Comparison of ENCODE assay signal across 13 mouse cellular contexts in genomic region chr1:43615948-43616347, GRCm38 (mm10).
DNase-seq lines count a peak whose midpoint lies in the region; ATAC-seq and TF ChIP-seq lines count a peak whose summit lies in the region.
"Had no signal": no experiment of that assay in that cellular context is flagged by ENCODE, and none has a peak within 500 bp of the region (broad histone marks: within the 10 kb centered on the region; RNA-seq: fewer than 3 reads in every experiment).

No protein-coding gene starts in this region.

- no peak for DNase-seq in layer of hippocampus, adult 2 months (ENCODE audit: low spot score in 2 of 2)
- DNase-seq in layer of hippocampus, postnatal 36 days = no peak
- DNase-seq in brain, embryonic 14.5 days (ENCODE audit: low read depth) = peak; percentile 72
- no peak for DNase-seq in left cerebral cortex, adult 2 months (ENCODE audit: extremely low spot score in 1 of 2, low spot score in 2 of 2)
- no peak for DNase-seq in cerebellum, adult 11 months
- DNase-seq: cerebellum, adult 9-10 months; liver; lung, postnatal 10 days; spleen, adult 18-20 months; thymus, adult 18-20 months had no signal

- H3K4me3 ChIP-seq in forebrain, embryonic 13.5 days = no peak overlapping the region
- H3K4me3 ChIP-seq in forebrain, embryonic 16.5 days (replicated peaks; ENCODE audit: low read length) = no peak overlapping the region
- no peak overlapping the region for H3K4me3 ChIP-seq in layer of hippocampus, adult 2 months
- H3K4me3 ChIP-seq in hindbrain, embryonic 15.5 days = no peak overlapping the region
- H3K4me3 ChIP-seq in left cerebral cortex, adult 2 months = no peak overlapping the region

- intact Hi-C loops in left cerebral cortex, adult 2 months (cut with DNase I) = no loop called here

- no peak for TF ChIP-seq POLR2A in brain, embryonic 14.5 days (IDR thresholded peaks at IDR 0.05; ENCODE audit: borderline replicate concordance, extremely low read depth, insufficient read depth, insufficient read length, poor library complexity, severe bottlenecking)

- no peaks in the 10 kb centered on the region for H3K36me3 ChIP-seq in forebrain, embryonic 13.5 days (ENCODE audit: poor library complexity, severe bottlenecking)
- no peaks in the 10 kb centered on the region for H3K36me3 ChIP-seq in forebrain, embryonic 16.5 days (ENCODE audit: control insufficient read depth, insufficient read depth)
- H3K36me3 ChIP-seq in hindbrain, embryonic 15.5 days = no peaks in the 10 kb centered on the region

- ATAC-seq in forebrain, embryonic 13.5 days = peak; percentile 70; the same call in 1 of the 2 replicates
- ATAC-seq in forebrain, embryonic 16.5 days = no peak
- peak; percentile 68; the same call in 1 of the 2 replicates for ATAC-seq in hindbrain, embryonic 15.5 days (ENCODE audit: low FRiP score, low read depth)

- no peak overlapping the region for H3K4me2 ChIP-seq in forebrain, embryonic 13.5 days
- H3K4me2 ChIP-seq in forebrain, embryonic 16.5 days (ENCODE audit: low read length) = no peak overlapping the region
- no peak overlapping the region for H3K4me2 ChIP-seq in hindbrain, embryonic 15.5 days

- H3K27ac ChIP-seq in forebrain, embryonic 13.5 days = no peak overlapping the region
- no peak overlapping the region for H3K27ac ChIP-seq in forebrain, embryonic 16.5 days (ENCODE audit: low read length)
- H3K27ac ChIP-seq in layer of hippocampus, adult 2 months = no peak overlapping the region
- no peak overlapping the region for H3K27ac ChIP-seq in hindbrain, embryonic 15.5 days (replicated peaks)
- H3K27ac ChIP-seq in left cerebral cortex, adult 2 months = no peak overlapping the region

- TF ChIP-seq CTCF in layer of hippocampus, adult 2 months (conservative IDR thresholded peaks at IDR 0.05) = 0 out of 2 replicates have a peak, but pooled peaks have one; percentile 13
- TF ChIP-seq CTCF in brain, embryonic 14.5 days (IDR thresholded peaks at IDR 0.05; ENCODE audit: borderline replicate concordance, extremely low read depth, insufficient read depth, insufficient read length) = no peak
- no peak for TF ChIP-seq CTCF in left cerebral cortex, adult 2 months (IDR thresholded peaks at IDR 0.05)

- no peak overlapping the region for H3K9ac ChIP-seq in forebrain, embryonic 13.5 days
- H3K9ac ChIP-seq in forebrain, embryonic 16.5 days (replicated peaks; ENCODE audit: low read depth, low read length) = no peak overlapping the region
- H3K9ac ChIP-seq in hindbrain, embryonic 15.5 days = no peak overlapping the region

- 23% methylated on average over 4 of the region's 4 CpGs for WGBS in forebrain, embryonic 13.5 days
- WGBS in forebrain, embryonic 16.5 days = 10% methylated on average over 4 of the region's 4 CpGs
- 36% methylated on average over 4 of the region's 4 CpGs for WGBS in hindbrain, embryonic 15.5 days

- H3K9me3 ChIP-seq in forebrain, embryonic 13.5 days (replicated peaks) = no peaks in the 10 kb centered on the region; the same call in 1 of the 2 replicates
- no peaks in the 10 kb centered on the region for H3K9me3 ChIP-seq in forebrain, embryonic 16.5 days (ENCODE audit: control insufficient read depth, low read length)
- H3K9me3 ChIP-seq in hindbrain, embryonic 15.5 days = no peaks in the 10 kb centered on the region

- H3K4me1 ChIP-seq in forebrain, embryonic 13.5 days = no peaks in the 10 kb centered on the region
- H3K4me1 ChIP-seq in forebrain, embryonic 16.5 days (replicated peaks; ENCODE audit: control insufficient read depth, insufficient read depth, low read length) = 0 out of 2 replicates have a peak, but pooled peaks cover 3% of the 10 kb centered on the region
- H3K4me1 ChIP-seq in hindbrain, embryonic 15.5 days (replicated peaks) = 0 out of 2 replicates have a peak, but pooled peaks cover 3% of the 10 kb centered on the region

- no peaks in the 10 kb centered on the region for H3K27me3 ChIP-seq in forebrain, embryonic 13.5 days
- H3K27me3 ChIP-seq in forebrain, embryonic 16.5 days (replicated peaks; ENCODE audit: control insufficient read depth, insufficient read depth, low read length) = no peaks in the 10 kb centered on the region
- H3K27me3 ChIP-seq in hindbrain, embryonic 15.5 days = no peaks in the 10 kb centered on the region
